Mouse (Mus musculus): ENCODE measurements around the gene Sppl2b. TPM values are rescaled to one million over a fixed set of nuclear protein-coding genes. Genes with fewer than 3 reads are reported as not detected.
"Not testable (repeated sequence)": the region's sequence is repeated elsewhere in the genome, so short reads cannot be mapped to it uniquely, and the experiment has no call there.

The Sppl2b gene
- total RNA-seq, 2 experiments from 2014 or later: 11.3 to 18.5 TPM

- intact Hi-C loops (cut with DNase I): loop anchor here (10.0 kb wide), 1 partner anchor 168 kb away; no protein-coding TSS in a partner anchor
- TF ChIP-seq CTCF (IDR thresholded peaks at IDR 0.05): no peak
- Histone ChIP-seq H3K27ac (peak overlapping the region; percentile 98), H3K4me3 (peak overlapping the region; percentile 94)
- no peak for DNase-seq
Observed at GRCm38 (mm10) chr10:80827063-80827869, 27.8 kb upstream of the Sppl2b start.

- peak; percentile 21 for DNase-seq
- peak overlapping the region; percentile 94 for H3K4me3 ChIP-seq
- peak overlapping the region; percentile 98 for H3K27ac ChIP-seq
- intact Hi-C loops (cut with DNase I): loop anchor here (10.0 kb wide), 1 partner anchor 167 kb away; no protein-coding TSS in a partner anchor
- no peak for TF ChIP-seq CTCF (IDR thresholded peaks at IDR 0.05)
Observed at GRCm38 (mm10) chr10:80827870-80828420, 27.1 kb upstream of the Sppl2b start.

GRCm38 (mm10) chr10:80828587-80828986, 26.5 kb upstream of the Sppl2b start:
- not testable (repeated sequence) for DNase-seq, H3K27ac ChIP-seq
- peak overlapping the region; percentile 94 for H3K4me3 ChIP-seq
- intact Hi-C loops (cut with DNase I): loop anchor here (10.0 kb wide), 1 partner anchor 166 kb away; no protein-coding TSS in a partner anchor

GRCm38 (mm10) chr10:80829359-80830278, 25.5 kb upstream of the Sppl2b start:
- H3K4me3 ChIP-seq: peak overlapping the region; percentile 18; the same call in 1 of the 2 replicates
- TF ChIP-seq CTCF (IDR thresholded peaks at IDR 0.05): no peak; the same call in 1 of the 2 replicates

GRCm38 (mm10) chr10:80831136-80831535, 23.9 kb upstream of the Sppl2b start:
- Histone ChIP-seq H3K27ac (peak overlapping the region; percentile 46; the same call in 1 of the 2 replicates), H3K4me3 (no peak overlapping the region)
- DNase-seq: peak; percentile 68
- intact Hi-C loops (cut with DNase I): no loop called here
- no peak for TF ChIP-seq CTCF (IDR thresholded peaks at IDR 0.05)

More at GRCm38 (mm10) chr10:80829359-80830278, 25.5 kb upstream of the Sppl2b start:
- H3K27ac ChIP-seq: 0 out of 2 replicates have a peak overlapping the region, but pooled peaks have one; percentile 8
- intact Hi-C loops (cut with DNase I): loop anchor here (10.0 kb wide), 1 partner anchor 165 kb away; no protein-coding TSS in a partner anchor
- DNase-seq: peak; percentile 22

GRCm38 (mm10) chr10:80832818-80833217, 22.3 kb upstream of the Sppl2b start:
- Histone ChIP-seq H3K4me3 (no peak overlapping the region), H3K27ac (no peak overlapping the region)
- no peak for TF ChIP-seq CTCF (IDR thresholded peaks at IDR 0.05)
- intact Hi-C loops (cut with DNase I): no loop called here
- DNase-seq: no peak

GRCm38 (mm10) chr10:80835617-80836016, 19.5 kb upstream of the Sppl2b start:
- peak; percentile 21 for DNase-seq
- H3K4me3 ChIP-seq: no peak overlapping the region
- intact Hi-C loops (cut with DNase I): no loop called here
- H3K27ac ChIP-seq: no peak overlapping the region
- no peak for TF ChIP-seq CTCF (IDR thresholded peaks at IDR 0.05)

GRCm38 (mm10) chr10:80836949-80837379, 18.1 kb upstream of the Sppl2b start:
- H3K27ac ChIP-seq: peak overlapping the region; percentile 86
- no peak overlapping the region; the same call in 1 of the 2 replicates for H3K4me3 ChIP-seq
- DNase-seq: peak; percentile 78
- no peak for TF ChIP-seq CTCF (IDR thresholded peaks at IDR 0.05)
- intact Hi-C loops (cut with DNase I): no loop called here

- no peak for TF ChIP-seq CTCF (IDR thresholded peaks at IDR 0.05)
- intact Hi-C loops (cut with DNase I): no loop called here
- peak; percentile 87 for DNase-seq
- no peak overlapping the region for H3K4me3 ChIP-seq
- peak overlapping the region; percentile 86 for H3K27ac ChIP-seq
Observed at GRCm38 (mm10) chr10:80837827-80838226, 17.2 kb upstream of the Sppl2b start.

GRCm38 (mm10) chr10:80838346-80838912, 16.6 kb upstream of the Sppl2b start:
- intact Hi-C loops (cut with DNase I): no loop called here
- no peak overlapping the region for H3K4me3 ChIP-seq
- H3K27ac ChIP-seq: peak overlapping the region; percentile 86
- no peak for DNase-seq
- TF ChIP-seq CTCF (IDR thresholded peaks at IDR 0.05): no peak

GRCm38 (mm10) chr10:80839848-80840247, 15.2 kb upstream of the Sppl2b start:
- no peak for DNase-seq
- H3K27ac ChIP-seq: no peak overlapping the region; the same call in 1 of the 2 replicates
- no peak for TF ChIP-seq CTCF (IDR thresholded peaks at IDR 0.05)
- no peak overlapping the region for H3K4me3 ChIP-seq
- intact Hi-C loops (cut with DNase I): no loop called here

GRCm38 (mm10) chr10:80841685-80842084, 13.4 kb upstream of the Sppl2b start:
- intact Hi-C loops (cut with DNase I): no loop called here
- DNase-seq: no peak
- Histone ChIP-seq H3K27ac (no peak overlapping the region), H3K4me3 (no peak overlapping the region)
- no peak for TF ChIP-seq CTCF (IDR thresholded peaks at IDR 0.05)

All from gastrocnemius, adult 2 months (tissue).